Mouse (Mus musculus): ENCODE measurements around the gene Ano6. TPM values are rescaled to one million over a fixed set of nuclear protein-coding genes. Genes with fewer than 3 reads are reported as not detected.
A peak's percentile ranks its signal among the peaks of the same experiment; 100 is the strongest.

Ano6 gene
- polyA plus RNA-seq, 1 experiment, result 14.8 TPM

DNA sequence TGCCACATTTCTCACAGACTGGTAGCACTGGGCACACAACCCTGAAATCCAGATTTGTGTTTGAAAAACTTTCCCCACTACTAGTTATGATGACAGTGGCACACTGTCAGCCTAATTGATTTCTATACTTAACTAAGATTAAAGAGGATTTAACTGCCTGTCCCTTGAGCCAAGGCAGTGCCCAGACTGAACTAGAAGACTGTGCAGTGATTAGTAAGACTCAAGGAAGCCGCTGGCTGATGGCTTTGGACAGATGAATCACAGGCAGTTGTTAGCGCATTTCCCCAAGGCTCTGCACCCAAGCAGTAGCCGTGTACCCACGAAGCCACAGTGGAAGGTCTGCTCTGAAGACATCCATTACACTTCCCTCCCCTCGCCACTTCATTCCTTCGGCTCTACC, 138.4 kb downstream of the Ano6 start:
- no peak for DNase-seq
- TF ChIP-seq CTCF (IDR thresholded peaks at IDR 0.05; ENCODE audit: borderline replicate concordance, insufficient read depth, low read depth, low read length), result no peak
- TF ChIP-seq POLR2A (IDR thresholded peaks at IDR 0.05; ENCODE audit: borderline replicate concordance, insufficient read depth, low read length), result no peak
- Histone ChIP-seq H3K27ac (ENCODE audit: insufficient read depth, low read length) (no peak overlapping the region), H3K4me1 (ENCODE audit: control insufficient read depth, insufficient read depth, low read length) (no peaks in the 10 kb centered on the region), H3K4me3 (replicated peaks; ENCODE audit: insufficient read depth, low read depth, low read length) (no peak overlapping the region), H3K27me3 (ENCODE audit: control insufficient read depth, insufficient read depth, low read length) (no peaks in the 10 kb centered on the region)
- WGBS, result 90% methylated on average over 6 of the region's 6 CpGs

DNA sequence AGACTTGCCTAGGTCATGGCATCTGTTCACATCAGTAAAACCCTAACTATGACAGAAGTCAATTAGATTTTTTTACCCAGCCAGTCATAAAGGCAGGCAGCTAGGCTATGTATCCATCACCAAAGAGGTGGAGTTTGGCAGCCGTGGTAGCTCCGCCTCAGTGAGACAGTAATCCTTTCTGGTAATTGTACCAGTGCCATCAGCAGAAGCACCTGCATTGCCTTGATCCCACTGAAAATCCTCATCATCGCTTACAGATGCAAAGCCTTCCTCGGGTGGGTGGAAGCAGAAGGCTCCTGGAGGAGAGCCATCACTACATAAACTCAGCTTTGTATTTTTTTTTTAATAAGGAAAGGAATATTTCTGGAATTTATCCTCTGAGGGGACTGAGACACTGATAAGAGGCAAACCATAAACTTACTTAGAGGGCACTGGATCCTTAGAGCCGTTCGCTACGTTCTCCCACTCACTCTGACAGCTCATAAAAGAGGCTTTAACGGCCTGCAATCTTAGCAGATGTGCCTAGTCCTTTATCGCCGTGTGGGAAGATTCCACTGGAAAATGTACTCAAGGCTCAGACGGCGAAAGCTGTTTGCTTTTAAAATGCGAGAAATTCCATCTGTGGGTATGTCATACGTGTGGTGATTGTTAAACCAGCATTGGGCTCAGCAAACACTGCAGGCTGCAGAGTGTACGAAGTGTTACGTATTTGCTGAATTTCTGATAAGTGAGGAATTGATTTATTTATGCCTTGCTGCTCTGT, 140.6 kb downstream of the Ano6 start:
- Histone ChIP-seq H3K27me3 (ENCODE audit: control insufficient read depth, insufficient read depth, low read length) (no peaks in the 10 kb centered on the region), H3K4me1 (ENCODE audit: control insufficient read depth, insufficient read depth, low read length) (no peaks in the 10 kb centered on the region; the same call in 1 of the 2 replicates), H3K4me3 (replicated peaks; ENCODE audit: insufficient read depth, low read depth, low read length) (no peak overlapping the region), H3K27ac (ENCODE audit: insufficient read depth, low read length) (no peak overlapping the region)
- no peak for TF ChIP-seq POLR2A (IDR thresholded peaks at IDR 0.05; ENCODE audit: borderline replicate concordance, insufficient read depth, low read length)
- no peak for TF ChIP-seq CTCF (IDR thresholded peaks at IDR 0.05; ENCODE audit: borderline replicate concordance, insufficient read depth, low read depth, low read length)
- DNase-seq, result no peak
- 70% methylated on average over 16 of the region's 16 CpGs for WGBS

DNA sequence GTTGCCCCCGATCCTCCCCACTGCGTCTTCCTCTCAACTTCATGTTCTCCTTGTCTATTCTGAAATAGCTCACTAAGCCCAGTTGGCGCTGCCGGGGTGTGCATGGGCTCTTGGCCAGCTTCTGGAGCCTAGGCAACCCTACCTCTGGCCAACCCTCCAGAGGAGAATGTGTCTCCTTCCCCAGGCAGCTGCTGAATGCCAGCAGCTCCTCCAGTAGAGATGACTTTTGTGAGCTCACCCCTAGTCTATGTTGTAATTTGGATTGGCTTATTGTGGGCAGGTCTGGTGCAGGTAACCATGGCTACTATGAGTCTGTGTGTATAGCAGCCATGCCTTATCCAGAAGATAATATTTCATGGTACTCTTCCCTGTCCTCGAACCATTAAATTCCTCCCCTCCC, 141.7 kb downstream of the Ano6 start:
- 23% methylated on average over 5 of the region's 5 CpGs for WGBS
- no peaks in the 10 kb centered on the region for H3K27me3 ChIP-seq (ENCODE audit: control insufficient read depth, insufficient read depth, low read length)
- no peaks in the 10 kb centered on the region; the same call in 1 of the 2 replicates for H3K4me1 ChIP-seq (ENCODE audit: control insufficient read depth, insufficient read depth, low read length)
- peak; percentile 25 to 26 for DNase-seq
- no peak overlapping the region for H3K27ac ChIP-seq (ENCODE audit: insufficient read depth, low read length)
- H3K4me3 ChIP-seq (replicated peaks; ENCODE audit: insufficient read depth, low read depth, low read length), result no peak overlapping the region
- TF ChIP-seq POLR2A (IDR thresholded peaks at IDR 0.05; ENCODE audit: borderline replicate concordance, insufficient read depth, low read length) (no peak), CTCF (IDR thresholded peaks at IDR 0.05; ENCODE audit: borderline replicate concordance, insufficient read depth, low read depth, low read length) (no peak)

DNA sequence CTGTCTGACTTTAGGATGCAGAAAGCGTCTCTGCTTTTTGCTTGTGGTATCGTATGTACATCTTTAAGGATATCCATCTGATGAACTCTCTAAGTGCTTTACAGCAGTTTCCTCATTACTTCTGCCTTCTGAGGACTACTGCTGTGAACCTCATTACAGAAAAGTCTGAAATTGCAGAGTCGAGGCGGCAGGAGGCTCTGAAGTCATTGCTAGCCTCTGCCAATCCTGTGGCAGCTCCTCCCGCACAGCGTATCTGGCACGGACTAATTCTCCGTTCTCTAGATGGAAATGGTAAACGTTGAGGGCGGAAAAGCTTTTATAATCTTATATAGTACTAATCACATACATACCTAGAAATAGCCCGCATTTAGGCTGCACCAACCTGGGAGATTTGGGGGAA, 144.5 kb downstream of the Ano6 start:
- peak; percentile 28 to 33 for DNase-seq
- Histone ChIP-seq H3K4me1 (ENCODE audit: control insufficient read depth, insufficient read depth, low read length) (no peaks in the 10 kb centered on the region; the same call in 1 of the 2 replicates), H3K4me3 (replicated peaks; ENCODE audit: insufficient read depth, low read depth, low read length) (peak overlapping the region; percentile 26), H3K27me3 (ENCODE audit: control insufficient read depth, insufficient read depth, low read length) (no peaks in the 10 kb centered on the region), H3K27ac (ENCODE audit: insufficient read depth, low read length) (no peak overlapping the region)
- TF ChIP-seq CTCF (IDR thresholded peaks at IDR 0.05; ENCODE audit: borderline replicate concordance, insufficient read depth, low read depth, low read length), result no peak
- 19% methylated on average over 11 of the region's 11 CpGs for WGBS

DNA sequence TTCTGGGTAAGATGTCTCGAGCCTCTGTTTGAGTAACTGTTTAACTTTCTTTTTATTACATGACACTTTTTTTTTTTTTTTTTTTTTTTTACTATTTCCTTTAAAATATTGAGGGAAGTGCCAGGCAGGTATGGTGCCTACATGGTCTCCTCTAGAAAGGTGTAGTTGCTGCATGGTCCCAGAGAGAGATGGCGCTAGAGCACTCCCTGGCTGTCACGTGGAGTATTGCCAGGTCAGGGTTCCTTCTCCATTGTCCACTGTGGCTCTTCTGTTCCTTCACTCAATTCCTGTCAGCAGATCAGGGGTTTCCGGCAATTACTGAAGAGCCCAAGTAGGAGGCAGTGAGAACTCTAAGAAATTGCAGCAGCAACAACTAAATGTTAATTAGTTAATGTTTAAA, 152.8 kb downstream of the Ano6 start:
- WGBS, result 65% methylated on average over 4 of the region's 4 CpGs
- DNase-seq, result no peak
- TF ChIP-seq CTCF (IDR thresholded peaks at IDR 0.05; ENCODE audit: borderline replicate concordance, insufficient read depth, low read depth, low read length) (peak; percentile 48; the same call in 1 of the 2 replicates), POLR2A (IDR thresholded peaks at IDR 0.05; ENCODE audit: borderline replicate concordance, insufficient read depth, low read length) (no peak)

DNA sequence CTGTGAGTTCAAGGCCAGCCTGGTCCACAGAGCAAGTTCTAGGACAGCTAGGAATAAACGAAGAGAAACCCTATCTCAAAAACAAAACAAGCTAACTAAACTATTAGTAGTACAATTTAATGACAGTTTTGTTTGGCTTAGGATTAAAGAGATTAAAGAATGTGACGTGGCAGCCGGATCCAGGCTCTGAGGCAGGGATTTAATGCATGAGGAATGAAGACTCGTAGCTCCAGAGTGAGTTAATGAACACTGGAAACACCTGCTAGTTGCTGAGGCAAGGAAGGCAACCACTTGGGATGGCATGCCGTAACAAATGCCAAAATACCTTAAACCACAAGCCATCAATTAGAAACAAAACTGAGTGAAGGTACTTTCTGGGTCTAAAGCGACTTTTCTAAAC, 153.7 kb downstream of the Ano6 start:
- no peak for TF ChIP-seq POLR2A (IDR thresholded peaks at IDR 0.05; ENCODE audit: borderline replicate concordance, insufficient read depth, low read length)
- no peak for TF ChIP-seq CTCF (IDR thresholded peaks at IDR 0.05; ENCODE audit: borderline replicate concordance, insufficient read depth, low read depth, low read length)
- no peaks in the 10 kb centered on the region for H3K27me3 ChIP-seq (ENCODE audit: control insufficient read depth, insufficient read depth, low read length)
- WGBS, result 88% methylated on average over 6 of the region's 6 CpGs
- DNase-seq, result no peak
- H3K4me1 ChIP-seq (ENCODE audit: control insufficient read depth, insufficient read depth, low read length), result no peaks in the 10 kb centered on the region
- H3K27ac ChIP-seq (ENCODE audit: insufficient read depth, low read length), result no peak overlapping the region
- no peak overlapping the region for H3K4me3 ChIP-seq (replicated peaks; ENCODE audit: insufficient read depth, low read depth, low read length)

More for the DNA sequence above, 152.8 kb downstream of the Ano6 start:
- H3K4me3 ChIP-seq (replicated peaks; ENCODE audit: insufficient read depth, low read depth, low read length), result no peak overlapping the region
- H3K27me3 ChIP-seq (ENCODE audit: control insufficient read depth, insufficient read depth, low read length), result no peaks in the 10 kb centered on the region
- H3K4me1 ChIP-seq (ENCODE audit: control insufficient read depth, insufficient read depth, low read length), result no peaks in the 10 kb centered on the region
- H3K27ac ChIP-seq (ENCODE audit: insufficient read depth, low read length), result no peak overlapping the region

DNA sequence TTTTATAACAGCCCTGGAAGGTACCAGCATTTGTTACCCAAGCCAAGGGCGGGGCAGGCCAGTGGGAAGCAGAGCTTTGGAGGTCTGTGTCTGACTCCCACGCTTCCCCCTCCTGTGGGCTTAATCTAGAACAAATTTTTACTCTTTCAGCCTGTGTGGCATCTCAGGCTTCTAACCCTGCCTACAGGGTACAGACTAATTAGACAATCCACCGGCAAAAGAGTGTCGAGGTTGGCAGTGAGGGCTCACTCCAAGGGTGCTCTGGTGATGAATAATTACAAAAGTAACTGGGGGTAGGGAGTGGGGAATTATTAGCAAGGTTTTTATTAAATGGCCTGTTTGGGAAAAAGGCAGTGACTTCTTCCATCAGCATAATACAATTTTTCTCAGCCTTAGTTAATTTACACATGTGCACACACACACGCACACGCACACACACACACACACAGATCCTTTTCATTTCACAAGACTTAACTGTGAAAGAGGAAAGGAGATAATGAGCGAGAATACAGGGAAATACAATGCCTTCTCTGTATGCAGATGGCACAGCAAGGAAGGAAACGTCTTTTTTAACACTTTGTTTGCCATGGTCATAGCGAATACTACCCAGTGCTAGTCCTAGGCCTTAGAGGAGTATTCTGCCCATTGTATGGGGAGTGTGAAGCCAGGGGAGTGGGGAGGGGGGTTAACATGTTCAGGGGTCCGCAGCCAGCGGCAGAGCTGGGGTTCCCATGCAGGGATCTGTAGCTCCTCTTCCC, 155.5 kb downstream of the Ano6 start:
- no peak for DNase-seq
- H3K27ac ChIP-seq (ENCODE audit: insufficient read depth, low read length), result no peak overlapping the region
- TF ChIP-seq POLR2A (IDR thresholded peaks at IDR 0.05; ENCODE audit: borderline replicate concordance, insufficient read depth, low read length), result no peak
- TF ChIP-seq CTCF (IDR thresholded peaks at IDR 0.05; ENCODE audit: borderline replicate concordance, insufficient read depth, low read depth, low read length), result no peak
- no peak overlapping the region for H3K4me3 ChIP-seq (replicated peaks; ENCODE audit: insufficient read depth, low read depth, low read length)
- H3K27me3 ChIP-seq (ENCODE audit: control insufficient read depth, insufficient read depth, low read length), result no peaks in the 10 kb centered on the region
- WGBS, result 60% methylated on average over 11 of the region's 11 CpGs
- H3K4me1 ChIP-seq (ENCODE audit: control insufficient read depth, insufficient read depth, low read length), result no peaks in the 10 kb centered on the region

DNA sequence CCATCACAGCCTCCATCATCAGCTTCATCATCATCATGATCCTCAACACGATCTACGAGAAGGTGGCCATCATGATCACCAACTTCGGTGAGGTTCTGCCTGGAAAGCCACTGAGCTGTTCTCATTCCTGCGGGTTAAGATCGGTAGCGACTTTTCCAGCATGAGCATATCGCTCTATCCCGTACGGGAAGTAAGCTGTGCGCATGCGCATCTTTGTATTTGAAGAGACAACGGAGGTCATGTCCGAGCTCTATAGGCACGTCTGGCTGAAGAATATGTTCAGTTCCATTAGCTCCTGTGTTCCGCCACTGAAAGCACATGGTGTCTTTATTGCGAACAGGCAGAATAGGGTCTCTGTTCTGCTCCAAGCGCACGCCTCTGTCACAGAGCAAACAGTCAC, 157.8 kb downstream of the Ano6 start:
- no peaks in the 10 kb centered on the region for H3K27me3 ChIP-seq (ENCODE audit: control insufficient read depth, insufficient read depth, low read length)
- no peak overlapping the region for H3K27ac ChIP-seq (ENCODE audit: insufficient read depth, low read length)
- no peaks in the 10 kb centered on the region for H3K4me1 ChIP-seq (ENCODE audit: control insufficient read depth, insufficient read depth, low read length)
- no peak for DNase-seq
- no peak overlapping the region for H3K4me3 ChIP-seq (replicated peaks; ENCODE audit: insufficient read depth, low read depth, low read length)
- TF ChIP-seq POLR2A (IDR thresholded peaks at IDR 0.05; ENCODE audit: borderline replicate concordance, insufficient read depth, low read length) (no peak), CTCF (IDR thresholded peaks at IDR 0.05; ENCODE audit: borderline replicate concordance, insufficient read depth, low read depth, low read length) (no peak)
- 93% methylated on average over 18 of the region's 18 CpGs for WGBS

All from cerebellum, adult 2 months (tissue).